Mouse (Mus musculus) CH12.LX (cell line): Measurements from ENCODE around the gene Ankrd27. TPM values are rescaled to one million over a fixed set of nuclear protein-coding genes. Genes with fewer than 3 reads are reported as not detected.
A peak's percentile ranks its signal among the peaks of the same experiment; 100 is the strongest.

Experiments
- DNase-seq: peaks from one replicate; pipeline ENCODE4 v3.0.0-alpha.2; 2013; ENCODE audit errors: extremely low read depth
- H3K27ac ChIP-seq: 2 replicates; pipeline ENCODE4 v1.5.1; 2012; ENCODE audit warnings: low read depth, mild to moderate bottlenecking, control low read depth, moderate library complexity; ENCODE audit not compliant: insufficient read depth
- H3K27me3 ChIP-seq: replicated peaks from 2 replicates; pipeline ENCODE3; 2012; ENCODE audit warnings: inconsistent platforms
- H3K36me3 ChIP-seq, 2 experiments: replicated peaks in 1 of 2; 2 replicates each; pipeline versions ENCODE3 to v1.6.1; 2012; ENCODE audit warnings: inconsistent platforms in 1 of 2, low read length in 1 of 2, mild to moderate bottlenecking in 1 of 2, mixed read lengths in 1 of 2, moderate library complexity in 1 of 2; ENCODE audit not compliant: control insufficient read depth in 1 of 2, insufficient read depth in 1 of 2
- H3K4me1 ChIP-seq, 2 experiments: 2 replicates each; pipeline ENCODE4 v1.6.1; 2012; ENCODE audit warnings: inconsistent platforms in 1 of 2, moderate library complexity in 1 of 2; ENCODE audit not compliant: insufficient read depth in 2 of 2, control insufficient read depth in 1 of 2
- H3K4me2 ChIP-seq: 2 replicates; pipeline ENCODE4 v1.6.1; 2012; ENCODE audit warnings: low read depth, mild to moderate bottlenecking, control low read depth; ENCODE audit not compliant: poor library complexity, insufficient read depth, severe bottlenecking
- H3K4me3 ChIP-seq, 3 experiments: fragments of 150-350 bp in 1 of 3; sonication (generic) in 1 of 3; replicated peaks in 1 of 3; 2 replicates each; pipeline versions ENCODE3 to v1.5.1; 2011 to 2012; ENCODE audit warnings: low read depth in 2 of 3, low read length in 2 of 3, mild to moderate bottlenecking in 2 of 3, moderate library complexity in 2 of 3, control low read depth in 1 of 3, improper control_type of control experiment in 1 of 3, inconsistent platforms in 1 of 3, mixed read lengths in 1 of 3; ENCODE audit not compliant: poor library complexity in 1 of 3
- H3K79me2 ChIP-seq: replicated peaks from 2 replicates; pipeline ENCODE4 v1.6.1; 2012; ENCODE audit warnings: mild to moderate bottlenecking, moderate library complexity; ENCODE audit not compliant: control insufficient read depth, poor library complexity, insufficient read depth, severe bottlenecking; ENCODE audit errors: extremely low read depth
- H3K9ac ChIP-seq: 2 replicates; pipeline ENCODE4 v1.6.1; 2012; ENCODE audit warnings: low read depth, mild to moderate bottlenecking, control low read depth, moderate library complexity; ENCODE audit not compliant: insufficient read depth
- H3K9me3 ChIP-seq: replicated peaks from 2 replicates; pipeline ENCODE3; 2012; ENCODE audit warnings: low read length, inconsistent platforms, mixed read lengths
- BHLHE40 ChIP-seq: IDR thresholded peaks from 2 replicates; pipeline ENCODE4 v1.6.1; 2011; ENCODE audit warnings: mild to moderate bottlenecking, low read depth, low read length, improper control_type of control experiment
- CHD1 ChIP-seq: IDR thresholded peaks from 2 replicates; pipeline ENCODE4 v1.6.1; 2012; ENCODE audit warnings: low read depth, low read length, improper control_type of control experiment, inconsistent platforms
- CHD2 ChIP-seq: IDR thresholded peaks from 2 replicates; pipeline ENCODE4 v1.6.1; 2011; ENCODE audit warnings: low read length, improper control_type of control experiment
- CTCF ChIP-seq, 2 experiments: IDR thresholded peaks in 1 of 2; conservative IDR thresholded peaks in 1 of 2; 2 replicates each; pipeline ENCODE4 v1.5.1; 2011 to 2012; ENCODE audit warnings: low read depth in 2 of 2, low read length in 2 of 2, improper control_type of control experiment in 1 of 2, inconsistent platforms in 1 of 2, mild to moderate bottlenecking in 1 of 2, moderate library complexity in 1 of 2
- ETS1 ChIP-seq: conservative IDR thresholded peaks from 2 replicates; pipeline ENCODE4 v1.6.1; 2012; ENCODE audit warnings: low read depth, mild to moderate bottlenecking, inconsistent platforms, low read length, improper control_type of control experiment, moderate library complexity
- HCFC1 ChIP-seq: IDR thresholded peaks from 2 replicates; pipeline ENCODE4 v1.6.1; 2012; ENCODE audit warnings: low read depth, mild to moderate bottlenecking, inconsistent platforms, low read length, improper control_type of control experiment
- IRF4 ChIP-seq: IDR thresholded peaks from 2 replicates; pipeline ENCODE4 v1.6.1; 2014; ENCODE audit warnings: low read depth, mild to moderate bottlenecking, inconsistent platforms, low read length, improper control_type of control experiment
- JUN ChIP-seq: IDR thresholded peaks from 2 replicates; pipeline ENCODE4 v1.6.1; 2011; ENCODE audit warnings: low read depth, mild to moderate bottlenecking, low read length, improper control_type of control experiment, moderate library complexity; ENCODE audit not compliant: insufficient read depth
- JUND ChIP-seq: conservative IDR thresholded peaks from 2 replicates; pipeline ENCODE4 v1.6.1; 2011; ENCODE audit warnings: low read depth, low read length, improper control_type of control experiment
- MXI1 ChIP-seq: IDR thresholded peaks from 2 replicates; pipeline ENCODE4 v1.6.1; 2011; ENCODE audit warnings: mild to moderate bottlenecking, low read depth, low read length, improper control_type of control experiment
- NELFE ChIP-seq: IDR thresholded peaks from 2 replicates; pipeline ENCODE4 v1.6.1; 2011; ENCODE audit warnings: low read depth, low read length, improper control_type of control experiment
- NRF1 ChIP-seq: IDR thresholded peaks from 2 replicates; pipeline ENCODE4 v1.6.1; 2014; ENCODE audit warnings: low read depth, mild to moderate bottlenecking, inconsistent platforms, low read length, improper control_type of control experiment, moderate library complexity
- PAX5 ChIP-seq: IDR thresholded peaks from 2 replicates; pipeline ENCODE4 v1.6.1; 2012; ENCODE audit warnings: low read length, inconsistent platforms, mixed read lengths
- POLR2A ChIP-seq: IDR thresholded peaks from 2 replicates; pipeline ENCODE4 v1.6.1; 2011; ENCODE audit warnings: low read depth, mild to moderate bottlenecking, improper control_type of control experiment, low read length
- RCOR1 ChIP-seq: conservative IDR thresholded peaks from 2 replicates; pipeline ENCODE4 v1.6.1; 2012; ENCODE audit warnings: low read depth, mild to moderate bottlenecking, inconsistent platforms, low read length, improper control_type of control experiment
- SMC3 ChIP-seq: IDR thresholded peaks from 2 replicates; pipeline ENCODE4 v1.6.1; 2011; ENCODE audit warnings: low read depth, low read length, improper control_type of control experiment
- TBP ChIP-seq: conservative IDR thresholded peaks from 2 replicates; pipeline ENCODE4 v1.6.1; 2011; ENCODE audit warnings: low read depth, low read length, improper control_type of control experiment
- TCF12 ChIP-seq: IDR thresholded peaks from 2 replicates; pipeline ENCODE4 v1.6.1; 2014; ENCODE audit warnings: low read depth, mild to moderate bottlenecking, inconsistent platforms, low read length, improper control_type of control experiment
- USF1 ChIP-seq: IDR thresholded peaks from 2 replicates; pipeline ENCODE4 v1.6.1; 2014; ENCODE audit warnings: low read depth, mild to moderate bottlenecking, inconsistent platforms, low read length, improper control_type of control experiment
- USF2 ChIP-seq: conservative IDR thresholded peaks from 2 replicates; pipeline ENCODE4 v1.6.1; 2011; ENCODE audit warnings: low read depth, low read length, improper control_type of control experiment
- ZKSCAN1 ChIP-seq: IDR thresholded peaks from 2 replicates; pipeline ENCODE4 v1.6.1; 2012; ENCODE audit warnings: low read depth, inconsistent platforms, low read length, improper control_type of control experiment, borderline replicate concordance
- ZNF384 ChIP-seq: IDR thresholded peaks from 2 replicates; pipeline ENCODE4 v1.6.1; 2012; ENCODE audit warnings: low read depth, low read length, improper control_type of control experiment, inconsistent platforms
- dilution Hi-C: fragments of 300-500 bp; cut with MboI; formaldehyde crosslinking; loops from 2 replicates; pipeline ENCODE4 v1.14.3; 2020; ENCODE audit warnings: low sequenced_read_pairs; ENCODE audit not compliant: extremely low pct_unique_long_range_greater_than_20kb, extremely low pct_ligation_motif_present
- in situ Hi-C: fragments of 300-500 bp; cut with MboI; formaldehyde crosslinking; loops from 3 replicates; pipeline ENCODE4 v1.14.3; 2019; ENCODE audit warnings: low sequenced_read_pairs, low pct_ligation_motif_present, low pct_unique_long_range_greater_than_20kb, mixed read lengths
- polyA plus RNA-seq: library from polyadenylated mRNA; unstranded; fragments of >175 nt; gene quantifications from 2 replicates; pipeline ENCODE4 v1.2.1, GENCODE M21; 2012; ENCODE audit warnings: low read depth; ENCODE audit not compliant: insufficient read length
- total RNA-seq, 2 experiments: library from RNA; depleted of rRNA; stranded (reverse); fragments of 300-350 nt in 1 of 2; fragments of >200 nt in 1 of 2; gene quantifications; 2 replicates each; pipeline ENCODE4 v1.2.3; 2012 to 2014

Ankrd27 gene
- total and polyA plus RNA-seq, 3 experiments, result 38.6 to 49.1 (median 39.0) TPM

DNA sequence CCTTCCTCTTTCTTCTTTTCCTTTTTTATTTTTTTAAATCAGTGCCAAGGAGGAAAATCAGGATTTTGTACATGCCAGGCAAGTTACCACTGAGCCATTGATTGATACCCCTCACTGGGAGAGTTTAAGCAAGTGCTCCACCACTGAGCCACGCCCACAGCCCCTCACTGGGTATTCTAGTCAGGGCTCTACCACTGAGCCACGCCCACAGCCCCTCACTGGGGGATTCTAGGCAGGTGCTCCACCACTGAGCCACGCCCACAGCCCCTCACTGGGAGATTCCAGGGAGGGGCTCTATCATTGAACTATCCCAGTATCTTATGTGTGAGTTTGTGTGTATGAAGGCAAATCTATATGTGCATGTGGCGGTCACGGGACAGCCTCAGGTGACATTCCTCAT is 8.3 kb downstream of the Ankrd27 start:
- H3K36me3 ChIP-seq, result peaks cover 35 to 77% of the 10 kb centered on the region in 2 experiments
- in situ Hi-C loops, result no loop called here

DNA sequence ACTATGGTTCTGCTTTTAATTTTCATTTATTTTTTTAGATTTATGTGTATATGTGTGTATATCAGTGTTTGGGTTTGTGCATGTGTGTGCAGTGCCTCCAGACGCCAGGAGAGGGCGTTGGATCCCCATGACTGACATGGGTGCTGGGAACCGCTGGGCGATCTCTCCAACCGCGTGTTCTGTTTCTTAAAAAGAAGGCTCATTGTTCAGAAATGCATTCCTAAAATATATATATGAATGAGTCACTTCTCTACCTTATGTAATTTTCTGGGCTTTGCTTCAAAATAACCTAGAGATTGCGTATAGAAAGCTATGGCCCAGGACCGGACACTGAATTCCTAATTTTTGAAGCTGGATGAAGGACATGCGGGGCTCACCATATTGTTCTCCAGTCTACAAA is 13.4 kb downstream of the Ankrd27 start:
- in situ Hi-C loops (no loop called here), dilution Hi-C loops (no loop called here)

More for the DNA sequence above, 8.3 kb downstream of the Ankrd27 start:
- Histone ChIP-seq H3K27ac (no peak overlapping the region), H3K79me2 (no peaks in the 10 kb centered on the region; the same call in 1 of the 2 replicates), H3K4me1 (peaks cover 0 to 21% of the 10 kb centered on the region in 2 experiments; a peak in 2 of 4 replicates), H3K9me3 (no peaks in the 10 kb centered on the region), H3K4me2 (no peak overlapping the region), H3K4me3 (no peak overlapping the region), H3K9ac (no peak overlapping the region), H3K27me3 (no peaks in the 10 kb centered on the region)
- no peak for DNase-seq
- TF ChIP-seq USF1, result no peak
- TF ChIP-seq NRF1, result no peak
- TF ChIP-seq ZNF384, result no peak
- TF ChIP-seq IRF4, result no peak
- no peak for TF ChIP-seq RCOR1
- TF ChIP-seq TCF12, result no peak
- no peak for TF ChIP-seq JUND
- TF ChIP-seq USF2, result no peak
- TF ChIP-seq MXI1, result no peak
- no peak for TF ChIP-seq TBP
- no peak for TF ChIP-seq CHD2
- no peak for TF ChIP-seq SMC3
- TF ChIP-seq ZKSCAN1, result no peak
- dilution Hi-C loops, result no loop called here

DNA sequence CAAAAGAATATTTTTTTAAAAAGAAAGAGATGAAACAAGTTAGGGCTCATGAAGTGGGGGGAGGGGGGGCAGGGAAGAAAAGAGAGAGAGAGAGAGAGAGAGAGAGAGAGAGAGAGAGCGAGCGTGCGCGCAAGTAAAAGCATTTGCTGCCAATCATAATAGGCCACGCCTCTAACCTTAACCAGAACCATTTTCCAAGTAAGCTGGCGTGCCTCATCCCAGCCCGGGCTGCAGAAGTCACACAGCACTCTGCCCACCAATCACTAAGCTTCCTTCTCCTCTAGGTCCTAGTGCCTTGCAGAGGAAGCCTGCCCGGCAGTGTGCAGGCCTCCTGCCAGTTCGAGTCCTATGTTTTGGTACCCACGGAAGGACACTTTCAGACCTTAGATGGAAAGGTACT is 14.0 kb downstream of the Ankrd27 start:
- dilution Hi-C loops (no loop called here), in situ Hi-C loops (no loop called here)
- Histone ChIP-seq H3K36me3 (peaks cover 25 to 83% of the 10 kb centered on the region in 2 experiments), H3K9ac (no peak overlapping the region), H3K9me3 (no peaks in the 10 kb centered on the region), H3K27me3 (no peaks in the 10 kb centered on the region), H3K4me2 (no peak overlapping the region), H3K27ac (no peak overlapping the region), H3K4me1 (peaks cover 14 to 26% of the 10 kb centered on the region in 2 experiments; a peak in 3 of 4 replicates), H3K79me2 (no peaks in the 10 kb centered on the region), H3K4me3 (no peak overlapping the region)
- no peak for DNase-seq
- TF ChIP-seq MXI1 (no peak), BHLHE40 (no peak), JUN (no peak), PAX5 (no peak), NELFE (no peak), CHD1 (no peak), HCFC1 (no peak), USF2 (no peak), IRF4 (no peak), CHD2 (no peak), ETS1 (no peak), POLR2A (no peak)

More for the DNA sequence above, 13.4 kb downstream of the Ankrd27 start:
- H3K4me1 ChIP-seq, result peaks cover 14 to 31% of the 10 kb centered on the region in 2 experiments; a peak in 3 of 4 replicates
- TF ChIP-seq CTCF (conservative IDR thresholded peaks at IDR 0.05 in 1 of 2, IDR thresholded peaks at IDR 0.05 in 1 of 2; ENCODE audit: low read depth in 2 of 2, low read length in 2 of 2), result peak in 1 of 2 experiments; percentile 24; a peak in 1 of 4 replicates
- TF ChIP-seq NELFE, result no peak
- H3K9me3 ChIP-seq, result no peaks in the 10 kb centered on the region
- H3K27ac ChIP-seq, result no peak overlapping the region
- H3K4me3 ChIP-seq, result no peak overlapping the region
- no peaks in the 10 kb centered on the region for H3K79me2 ChIP-seq
- H3K27me3 ChIP-seq, result no peaks in the 10 kb centered on the region
- no peak for DNase-seq
- H3K36me3 ChIP-seq, result peaks cover 26 to 87% of the 10 kb centered on the region in 2 experiments
- no peak overlapping the region for H3K9ac ChIP-seq
- no peak overlapping the region for H3K4me2 ChIP-seq
